Mouse (Mus musculus): ENCODE measurements at regions not wholly inside any gene's neighbourhood (a gene's known extent, or its start where the extent isn't known, plus 50 kb on each side); places are given as distances from the start of the nearest gene placed in this dataset.
A peak's percentile ranks its signal among the peaks of the same experiment; 100 is the strongest.

GRCm38 (mm10) chr14:94541995-94542394 is 651.5 kb upstream of the Pcdh9 start:
- WGBS: 87% methylated on average over 8 of the region's 8 CpGs
- ATAC-seq: no peak

GRCm38 (mm10) chr14:94525648-94526047 is 635.2 kb upstream of the Pcdh9 start:
- Histone ChIP-seq H3K4me3 (no peak overlapping the region), H3K27me3 (no peaks in the 10 kb centered on the region), H3K9ac (no peak overlapping the region), H3K4me1 (0 out of 2 replicates have a peak, but pooled peaks cover 4% of the 10 kb centered on the region), H3K27ac (no peak overlapping the region), H3K4me2 (no peak overlapping the region), H3K36me3 (ENCODE audit: poor library complexity, severe bottlenecking) (no peaks in the 10 kb centered on the region), H3K9me3 (replicated peaks) (no peaks in the 10 kb centered on the region)
- WGBS: 88% methylated on average over 1 of the region's 1 CpGs
- ATAC-seq: no peak

More at GRCm38 (mm10) chr14:94541995-94542394, 651.5 kb upstream of the Pcdh9 start:
- Histone ChIP-seq H3K27ac (no peak overlapping the region), H3K9me3 (replicated peaks) (no peaks in the 10 kb centered on the region), H3K4me2 (no peak overlapping the region), H3K4me3 (no peak overlapping the region), H3K36me3 (ENCODE audit: poor library complexity, severe bottlenecking) (no peaks in the 10 kb centered on the region), H3K27me3 (no peaks in the 10 kb centered on the region), H3K4me1 (no peaks in the 10 kb centered on the region), H3K9ac (no peak overlapping the region)

- Histone ChIP-seq H3K4me2 (no peak overlapping the region), H3K27me3 (no peaks in the 10 kb centered on the region), H3K9me3 (replicated peaks) (no peaks in the 10 kb centered on the region), H3K27ac (no peak overlapping the region), H3K9ac (no peak overlapping the region), H3K4me1 (0 out of 2 replicates have a peak, but pooled peaks cover 4% of the 10 kb centered on the region), H3K4me3 (no peak overlapping the region), H3K36me3 (ENCODE audit: poor library complexity, severe bottlenecking) (no peaks in the 10 kb centered on the region)
- no peak for ATAC-seq
Observed at GRCm38 (mm10) chr14:94525238-94525637, 634.8 kb upstream of the Pcdh9 start.

- no peak overlapping the region for H3K4me3 ChIP-seq
- H3K9me3 ChIP-seq (replicated peaks): no peaks in the 10 kb centered on the region
- no peak for ATAC-seq
- no peaks in the 10 kb centered on the region for H3K36me3 ChIP-seq (ENCODE audit: poor library complexity, severe bottlenecking)
- no peak overlapping the region for H3K27ac ChIP-seq
- H3K4me1 ChIP-seq: 0 out of 2 replicates have a peak, but pooled peaks cover 4% of the 10 kb centered on the region
- H3K9ac ChIP-seq: no peak overlapping the region
- H3K4me2 ChIP-seq: no peak overlapping the region
- no peaks in the 10 kb centered on the region for H3K27me3 ChIP-seq
- WGBS: 57% methylated on average over 2 of the region's 2 CpGs
Observed at GRCm38 (mm10) chr14:94522007-94522406, 631.5 kb upstream of the Pcdh9 start.

- no peak for ATAC-seq
- Histone ChIP-seq H3K27ac (no peak overlapping the region), H3K9me3 (replicated peaks) (no peaks in the 10 kb centered on the region), H3K9ac (no peak overlapping the region), H3K27me3 (no peaks in the 10 kb centered on the region), H3K4me1 (no peaks in the 10 kb centered on the region), H3K4me2 (no peak overlapping the region), H3K4me3 (no peak overlapping the region), H3K36me3 (ENCODE audit: poor library complexity, severe bottlenecking) (no peaks in the 10 kb centered on the region)
Observed at GRCm38 (mm10) chr14:94491370-94491769, 600.9 kb upstream of the Pcdh9 start.

- Histone ChIP-seq H3K4me1 (no peaks in the 10 kb centered on the region), H3K36me3 (ENCODE audit: poor library complexity, severe bottlenecking) (no peaks in the 10 kb centered on the region), H3K4me3 (no peak overlapping the region), H3K9me3 (replicated peaks) (no peaks in the 10 kb centered on the region), H3K9ac (no peak overlapping the region), H3K27me3 (no peaks in the 10 kb centered on the region), H3K4me2 (no peak overlapping the region), H3K27ac (no peak overlapping the region)
- no peak for ATAC-seq
- WGBS: 82% methylated on average over 3 of the region's 3 CpGs
Observed at GRCm38 (mm10) chr14:94475887-94476286, 585.4 kb upstream of the Pcdh9 start.

GRCm38 (mm10) chr14:94473181-94473580 is 582.7 kb upstream of the Pcdh9 start:
- H3K27me3 ChIP-seq: no peaks in the 10 kb centered on the region
- H3K27ac ChIP-seq: no peak overlapping the region
- H3K4me1 ChIP-seq: no peaks in the 10 kb centered on the region
- ATAC-seq: no peak
- H3K4me2 ChIP-seq: no peak overlapping the region
- WGBS: 94% methylated on average over 1 of the region's 1 CpGs
- H3K36me3 ChIP-seq (ENCODE audit: poor library complexity, severe bottlenecking): no peaks in the 10 kb centered on the region
- no peaks in the 10 kb centered on the region for H3K9me3 ChIP-seq (replicated peaks)
- H3K4me3 ChIP-seq: no peak overlapping the region
- no peak overlapping the region for H3K9ac ChIP-seq

- Histone ChIP-seq H3K4me2 (no peak overlapping the region), H3K27ac (no peak overlapping the region), H3K4me3 (no peak overlapping the region), H3K9me3 (replicated peaks) (no peaks in the 10 kb centered on the region), H3K4me1 (no peaks in the 10 kb centered on the region), H3K27me3 (no peaks in the 10 kb centered on the region), H3K9ac (no peak overlapping the region), H3K36me3 (ENCODE audit: poor library complexity, severe bottlenecking) (no peaks in the 10 kb centered on the region)
- WGBS: 84% methylated on average over 1 of the region's 1 CpGs
- ATAC-seq: no peak
Observed at GRCm38 (mm10) chr14:94445952-94446351, 555.5 kb upstream of the Pcdh9 start.

- no peak overlapping the region for H3K27ac ChIP-seq
- H3K4me3 ChIP-seq: no peak overlapping the region
- WGBS: 41% methylated on average over 7 of the region's 7 CpGs
- H3K4me1 ChIP-seq: peaks cover 5% of the 10 kb centered on the region; the same call in 1 of the 2 replicates
- no peaks in the 10 kb centered on the region for H3K27me3 ChIP-seq
- peak; percentile 43; the same call in 1 of the 2 replicates for ATAC-seq
- H3K9ac ChIP-seq: no peak overlapping the region
- no peaks in the 10 kb centered on the region for H3K9me3 ChIP-seq (replicated peaks)
- no peak overlapping the region for H3K4me2 ChIP-seq
- no peaks in the 10 kb centered on the region for H3K36me3 ChIP-seq (ENCODE audit: poor library complexity, severe bottlenecking)
Observed at GRCm38 (mm10) chr14:94433343-94433958, 543.0 kb upstream of the Pcdh9 start.

- whole genome bisulfite sequencing: 22% methylated on average over 1 of the region's 1 CpGs
- H3K4me3 ChIP-seq: no peak overlapping the region
- no peak overlapping the region for H3K4me2 ChIP-seq
- H3K4me1 ChIP-seq: peaks cover 4% of the 10 kb centered on the region; the same call in 1 of the 2 replicates
- no peaks in the 10 kb centered on the region for H3K36me3 ChIP-seq (ENCODE audit: poor library complexity, severe bottlenecking)
- no peaks in the 10 kb centered on the region for H3K9me3 ChIP-seq (replicated peaks)
- no peaks in the 10 kb centered on the region for H3K27me3 ChIP-seq
- H3K9ac ChIP-seq: no peak overlapping the region
- no peak overlapping the region for H3K27ac ChIP-seq
- ATAC-seq: peak; percentile 21; the same call in 1 of the 2 replicates
Observed at GRCm38 (mm10) chr14:94427611-94428186, 537.2 kb upstream of the Pcdh9 start.

Measured in forebrain, embryonic 13.5 days (tissue).